Mouse (Mus musculus): Measurements from ENCODE around the gene Tango6. TPM values are rescaled to one million over a fixed set of nuclear protein-coding genes. Genes with fewer than 3 reads are reported as not detected.
A peak's percentile ranks its signal among the peaks of the same experiment; 100 is the strongest.
"Not testable (repeated sequence)": the region's sequence is repeated elsewhere in the genome, so short reads cannot be mapped to it uniquely, and the experiment has no call there.

Gene Tango6
- polyA plus RNA-seq, 1 experiment = 5.2 TPM

DNA sequence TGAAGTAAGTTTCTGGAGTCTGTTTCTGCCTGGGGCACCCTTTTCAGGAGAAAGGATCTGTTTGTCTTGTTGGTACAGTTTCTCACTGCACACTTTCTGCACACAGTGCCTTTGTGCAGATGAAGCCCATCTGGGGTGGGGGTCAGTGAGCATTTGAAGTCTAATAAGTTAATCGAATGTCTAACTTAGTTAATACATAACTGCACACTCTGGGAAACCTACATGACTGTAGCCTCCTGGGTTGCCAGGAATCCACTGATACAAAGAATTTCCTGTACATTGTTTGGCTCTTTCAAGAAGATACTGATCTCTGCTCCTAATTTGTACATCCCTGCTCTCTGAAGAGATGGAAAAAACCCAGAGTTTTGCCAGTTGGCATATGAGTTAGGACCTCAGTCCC lies 117.0 kb downstream of the Tango6 start:
- DNase-seq (ENCODE audit: low read depth) = no peak
- TF ChIP-seq CTCF (IDR thresholded peaks at IDR 0.05; ENCODE audit: borderline replicate concordance, extremely low read depth, insufficient read depth, insufficient read length) (no peak), POLR2A (IDR thresholded peaks at IDR 0.05; ENCODE audit: borderline replicate concordance, extremely low read depth, insufficient read depth, insufficient read length, poor library complexity, severe bottlenecking) (no peak)

GRCm38 (mm10) chr8:106801261-106801660 lies 118.4 kb downstream of the Tango6 start:
- TF ChIP-seq POLR2A (IDR thresholded peaks at IDR 0.05; ENCODE audit: borderline replicate concordance, extremely low read depth, insufficient read depth, insufficient read length, poor library complexity, severe bottlenecking) (no peak), CTCF (IDR thresholded peaks at IDR 0.05; ENCODE audit: borderline replicate concordance, extremely low read depth, insufficient read depth, insufficient read length) (no peak)
- no peak for DNase-seq (ENCODE audit: low read depth)

DNA sequence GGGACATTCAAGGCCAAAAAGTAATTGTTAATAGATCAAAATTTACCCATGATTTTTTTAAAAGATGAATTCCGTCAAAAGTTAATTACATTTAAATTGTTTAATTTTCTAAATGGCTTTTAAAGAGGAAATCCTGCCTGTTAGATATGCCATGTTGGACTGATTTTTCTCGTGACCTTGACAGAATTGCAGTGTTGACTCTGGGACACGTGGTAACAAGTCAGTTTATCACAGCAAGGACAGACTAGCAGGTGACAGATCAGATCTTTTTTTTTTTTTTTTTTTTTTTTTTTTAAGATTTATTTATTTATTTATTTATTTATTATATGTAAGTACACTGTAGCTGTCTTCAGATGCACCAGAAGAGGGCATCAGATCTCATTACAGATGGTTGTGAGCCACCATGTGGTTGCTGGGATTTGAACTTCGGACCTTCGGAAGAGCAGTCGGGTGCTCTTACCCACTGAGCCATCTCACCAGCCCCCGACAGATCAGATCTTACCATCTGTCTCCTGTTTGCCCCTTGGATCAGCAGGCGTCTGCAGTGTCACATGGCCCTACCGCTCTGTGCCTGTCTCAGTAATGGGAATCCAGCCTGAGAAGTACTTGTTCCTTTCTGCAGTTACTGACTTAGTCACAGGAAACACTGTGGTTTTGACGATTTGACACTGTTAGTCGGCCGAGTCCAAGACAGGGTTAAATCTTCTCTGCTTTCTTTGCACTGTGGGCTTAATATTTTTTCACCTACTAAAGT lies 119.7 kb downstream of the Tango6 start:
- not testable (repeated sequence) for DNase-seq (ENCODE audit: low read depth)

DNA sequence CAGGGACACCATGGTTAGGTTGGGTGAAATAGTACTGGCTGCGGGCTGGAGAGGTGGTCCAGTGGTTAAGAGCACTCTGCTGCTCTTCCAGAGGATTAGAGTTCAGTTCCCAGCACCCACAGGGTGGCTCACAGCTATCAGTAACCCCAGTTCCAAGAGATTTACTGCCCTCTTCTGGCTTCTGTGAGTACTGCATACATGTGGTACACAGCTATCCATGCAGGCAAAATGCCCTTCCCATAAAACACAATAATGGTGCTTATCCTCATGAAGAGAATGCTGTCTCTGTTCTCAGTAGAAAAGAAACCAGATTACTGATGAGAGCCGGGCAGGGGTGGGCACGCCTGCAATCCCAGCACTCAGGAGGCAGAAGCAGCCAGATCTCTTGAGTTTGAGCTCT lies 123.0 kb downstream of the Tango6 start:
- TF ChIP-seq CTCF (IDR thresholded peaks at IDR 0.05; ENCODE audit: borderline replicate concordance, extremely low read depth, insufficient read depth, insufficient read length) (peak; percentile 22; the same call in 1 of the 2 replicates), POLR2A (IDR thresholded peaks at IDR 0.05; ENCODE audit: borderline replicate concordance, extremely low read depth, insufficient read depth, insufficient read length, poor library complexity, severe bottlenecking) (no peak)
- DNase-seq (ENCODE audit: low read depth) = no peak

DNA sequence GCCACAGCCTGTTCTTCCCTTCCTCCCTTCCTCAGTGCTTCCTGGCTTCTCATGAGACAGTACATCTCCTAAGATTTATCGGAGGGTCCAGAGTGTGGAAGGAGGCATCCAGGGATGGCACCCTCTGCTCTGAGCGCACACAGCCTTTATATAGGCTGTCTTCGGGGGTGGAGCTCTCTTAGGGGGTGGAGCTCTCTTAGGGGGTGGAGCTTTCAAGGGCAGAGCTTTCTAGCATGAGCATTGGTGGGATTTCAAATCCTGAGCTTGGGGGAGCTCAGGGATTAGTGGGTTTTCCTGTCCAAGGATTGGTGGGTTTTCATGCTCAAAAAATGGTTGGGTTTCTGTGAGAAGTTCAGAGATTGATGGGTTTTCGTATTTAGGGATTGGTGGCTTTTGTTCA lies 124.6 kb downstream of the Tango6 start:
- DNase-seq (ENCODE audit: low read depth) = no peak
- TF ChIP-seq CTCF (IDR thresholded peaks at IDR 0.05; ENCODE audit: borderline replicate concordance, extremely low read depth, insufficient read depth, insufficient read length) (no peak), POLR2A (IDR thresholded peaks at IDR 0.05; ENCODE audit: borderline replicate concordance, extremely low read depth, insufficient read depth, insufficient read length, poor library complexity, severe bottlenecking) (no peak)

DNA sequence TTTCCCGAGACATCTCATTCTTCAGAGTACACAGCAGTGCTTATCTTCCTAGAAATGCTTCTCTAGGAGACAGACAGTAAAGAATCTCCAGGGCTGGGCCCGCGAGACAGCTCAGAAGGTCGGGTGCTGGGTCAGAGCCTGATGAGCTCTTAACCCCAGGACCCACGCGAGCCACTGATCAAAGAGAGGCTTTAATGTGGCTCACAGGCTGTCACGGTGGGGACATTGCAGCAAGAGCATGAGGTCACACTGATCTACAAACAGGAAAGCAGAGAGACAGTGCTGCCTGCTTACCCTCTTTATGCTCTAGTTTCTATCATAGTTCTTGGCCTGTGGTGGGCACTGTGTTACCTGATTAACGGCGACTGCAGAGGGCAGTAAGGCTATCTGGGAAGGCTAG lies 126.9 kb downstream of the Tango6 start:
- TF ChIP-seq CTCF (IDR thresholded peaks at IDR 0.05; ENCODE audit: borderline replicate concordance, extremely low read depth, insufficient read depth, insufficient read length) = no peak
- TF ChIP-seq POLR2A (IDR thresholded peaks at IDR 0.05; ENCODE audit: borderline replicate concordance, extremely low read depth, insufficient read depth, insufficient read length, poor library complexity, severe bottlenecking) = no peak
- no peak for DNase-seq (ENCODE audit: low read depth)

GRCm38 (mm10) chr8:106810406-106810805 lies 127.5 kb downstream of the Tango6 start:
- DNase-seq (ENCODE audit: low read depth) = no peak
- TF ChIP-seq CTCF (IDR thresholded peaks at IDR 0.05; ENCODE audit: borderline replicate concordance, extremely low read depth, insufficient read depth, insufficient read length) (no peak), POLR2A (IDR thresholded peaks at IDR 0.05; ENCODE audit: borderline replicate concordance, extremely low read depth, insufficient read depth, insufficient read length, poor library complexity, severe bottlenecking) (no peak)

DNA sequence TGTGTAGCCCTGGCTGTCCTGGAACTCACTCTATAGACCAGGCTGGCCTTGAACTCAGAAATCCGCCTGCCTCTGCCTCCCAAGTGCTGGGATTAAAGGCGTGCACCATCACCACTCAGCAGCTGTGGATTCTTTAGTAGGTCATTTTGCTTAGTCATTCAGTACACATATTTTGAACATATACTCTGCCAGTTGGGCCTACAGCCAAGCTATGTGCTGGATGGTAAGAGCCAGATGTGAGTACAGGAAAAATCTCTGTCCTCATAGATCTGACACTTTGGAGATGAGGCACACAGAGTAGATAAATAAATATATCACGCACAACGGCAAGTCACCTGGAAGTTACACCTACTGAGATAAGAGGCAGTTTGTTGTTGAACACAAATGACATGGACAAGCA lies 129.7 kb downstream of the Tango6 start:
- TF ChIP-seq POLR2A (IDR thresholded peaks at IDR 0.05; ENCODE audit: borderline replicate concordance, extremely low read depth, insufficient read depth, insufficient read length, poor library complexity, severe bottlenecking) (no peak), CTCF (IDR thresholded peaks at IDR 0.05; ENCODE audit: borderline replicate concordance, extremely low read depth, insufficient read depth, insufficient read length) (no peak)

GRCm38 (mm10) chr8:106816431-106817170 lies 133.7 kb downstream of the Tango6 start:
- DNase-seq (ENCODE audit: low read depth) = peak; percentile 89
- TF ChIP-seq POLR2A (IDR thresholded peaks at IDR 0.05; ENCODE audit: borderline replicate concordance, extremely low read depth, insufficient read depth, insufficient read length, poor library complexity, severe bottlenecking) (no peak), CTCF (IDR thresholded peaks at IDR 0.05; ENCODE audit: borderline replicate concordance, extremely low read depth, insufficient read depth, insufficient read length) (no peak)

More for the DNA sequence above, 129.7 kb downstream of the Tango6 start:
- DNase-seq (ENCODE audit: low read depth) = no peak

DNA sequence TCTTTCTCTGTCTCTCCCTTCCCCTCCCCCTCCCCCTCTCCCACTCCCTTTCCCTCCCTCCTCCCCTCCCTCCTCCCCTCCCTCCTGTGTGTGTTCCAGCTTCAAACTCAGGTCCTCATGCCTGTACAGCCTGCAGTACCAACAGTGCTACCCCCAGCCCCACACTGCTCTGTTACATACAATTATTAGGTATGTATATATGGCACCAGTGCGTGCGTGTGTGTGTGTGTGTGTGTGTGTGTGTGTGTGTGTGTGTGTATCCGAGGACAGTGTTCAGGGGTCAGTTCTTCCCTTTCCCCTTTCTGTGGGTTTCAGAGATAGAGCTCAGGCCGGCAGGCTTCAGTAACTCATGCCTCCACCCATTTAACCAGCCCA lies 134.3 kb downstream of the Tango6 start:
- DNase-seq (ENCODE audit: low read depth) = peak; percentile 27
- no peak for TF ChIP-seq POLR2A (IDR thresholded peaks at IDR 0.05; ENCODE audit: borderline replicate concordance, extremely low read depth, insufficient read depth, insufficient read length, poor library complexity, severe bottlenecking)
- no peak for TF ChIP-seq CTCF (IDR thresholded peaks at IDR 0.05; ENCODE audit: borderline replicate concordance, extremely low read depth, insufficient read depth, insufficient read length)

GRCm38 (mm10) chr8:106818626-106819515 lies 136.0 kb downstream of the Tango6 start:
- TF ChIP-seq POLR2A (IDR thresholded peaks at IDR 0.05; ENCODE audit: borderline replicate concordance, extremely low read depth, insufficient read depth, insufficient read length, poor library complexity, severe bottlenecking) = no peak
- no peak for TF ChIP-seq CTCF (IDR thresholded peaks at IDR 0.05; ENCODE audit: borderline replicate concordance, extremely low read depth, insufficient read depth, insufficient read length)
- no peak for DNase-seq (ENCODE audit: low read depth)

All from brain, embryonic 14.5 days (tissue).